Mouse (Mus musculus) gastrocnemius, postnatal 10 days (tissue): ENCODE measurements at regions not wholly inside any gene's neighbourhood (a gene's known extent, or its start where the extent isn't known, plus 50 kb on each side); places are given as distances from the start of the nearest gene placed in this dataset.
"Not testable (repeated sequence)": the region's sequence is repeated elsewhere in the genome, so short reads cannot be mapped to it uniquely, and the experiment has no call there.

Experiments used
- DNase-seq: peaks from one replicate; pipeline ENCODE4 v3.0.0; 2021; ENCODE audit warnings: mixed read lengths

DNA sequence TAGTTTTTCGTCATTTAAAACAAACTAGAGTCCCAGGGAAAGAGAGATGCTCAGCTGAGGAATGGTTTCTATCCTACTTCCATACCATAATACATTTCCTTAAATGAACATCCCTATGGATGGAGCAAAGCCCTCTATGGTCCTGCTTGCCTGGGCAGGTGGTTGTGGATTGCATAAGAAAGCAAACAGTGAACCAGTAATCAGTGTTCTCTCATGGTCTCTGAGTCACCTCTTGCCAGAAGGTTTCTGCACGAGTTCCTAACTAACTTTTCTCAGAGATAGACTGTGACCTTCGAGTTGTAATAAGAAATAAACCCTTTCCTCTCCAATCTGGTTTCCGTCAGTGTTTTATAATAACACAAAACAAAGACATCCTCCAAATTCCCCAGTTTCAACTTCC, 62.9 kb upstream of the Bet1 start:
- no peak for DNase-seq

DNA sequence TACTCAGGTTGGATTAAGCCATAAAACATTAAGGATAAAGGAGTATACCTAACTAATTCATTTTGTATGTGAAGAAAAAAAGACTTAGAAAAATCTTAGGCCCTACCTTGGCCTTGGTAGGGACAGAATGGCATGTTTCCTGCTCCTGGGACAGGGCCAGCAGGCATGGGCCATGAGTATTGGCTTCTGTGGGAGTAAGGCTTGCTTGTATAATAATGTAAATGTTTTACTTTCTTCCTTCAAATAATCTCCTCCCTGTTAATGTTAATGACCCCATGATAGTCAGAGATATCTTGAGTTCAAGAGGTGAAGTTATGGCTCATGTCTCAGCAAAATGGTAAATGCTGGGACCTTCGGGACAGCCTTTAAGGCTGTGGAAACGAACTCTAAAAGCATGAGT, 71.5 kb upstream of the Bet1 start:
- no peak for DNase-seq

DNA sequence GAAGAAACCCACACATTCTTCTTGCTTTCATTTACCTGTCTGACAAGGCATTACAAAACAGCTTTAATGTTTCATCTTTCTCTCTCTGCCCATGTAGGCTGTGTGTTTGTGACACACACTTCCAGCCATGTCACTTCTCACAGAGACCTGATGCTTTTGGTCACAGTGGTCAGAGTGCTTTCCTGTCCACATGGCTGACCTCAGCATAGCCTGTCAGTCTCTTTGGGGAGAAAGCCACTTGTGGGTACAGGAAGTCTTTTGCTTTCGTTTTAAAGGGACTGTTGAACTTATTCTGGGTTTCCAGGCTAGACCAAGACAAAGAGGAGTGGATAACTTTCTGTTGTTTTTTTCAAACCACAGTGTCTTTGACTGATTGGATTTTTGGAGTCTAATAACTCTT, 77.0 kb upstream of the Bet1 start:
- DNase-seq, result no peak

DNA sequence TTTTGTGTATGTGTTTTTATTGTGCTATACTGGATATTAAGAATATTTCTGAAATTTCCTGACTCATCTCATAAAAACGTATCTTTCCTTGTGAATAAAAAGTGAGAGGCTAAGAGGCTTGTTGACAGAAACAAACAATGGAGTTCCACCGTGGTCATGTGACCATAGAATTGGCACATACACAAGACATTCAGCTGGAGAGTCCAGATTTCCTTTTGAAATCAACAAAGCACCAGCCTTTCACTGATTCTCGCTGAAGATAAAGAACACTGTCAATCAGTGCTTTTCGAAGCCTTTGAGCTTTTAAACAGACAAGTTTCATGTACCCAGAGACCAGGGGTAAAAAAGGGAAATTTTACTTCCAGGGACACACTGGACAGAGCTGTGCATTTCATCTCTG, 80.3 kb upstream of the Bet1 start:
- no peak for DNase-seq

DNA sequence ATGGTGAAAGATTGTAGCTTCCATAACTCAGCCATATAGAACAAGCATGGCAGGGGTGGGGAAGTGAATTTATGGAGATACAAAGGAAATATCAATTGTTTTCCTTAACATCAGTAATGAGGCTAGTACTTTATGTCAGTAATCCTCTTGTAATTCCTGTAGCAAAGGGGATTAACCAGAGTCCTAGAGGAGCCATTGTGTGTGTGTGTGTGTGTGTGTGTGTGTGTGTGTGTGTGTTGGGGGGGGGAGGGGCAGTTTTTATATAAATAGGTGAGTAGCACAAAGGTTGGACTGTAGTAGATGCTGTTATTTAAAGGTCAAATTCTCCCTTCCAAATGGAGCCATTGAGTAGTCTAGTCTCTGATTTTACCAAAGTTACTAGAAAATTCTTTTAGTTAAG, 81.0 kb upstream of the Bet1 start:
- no peak for DNase-seq

DNA sequence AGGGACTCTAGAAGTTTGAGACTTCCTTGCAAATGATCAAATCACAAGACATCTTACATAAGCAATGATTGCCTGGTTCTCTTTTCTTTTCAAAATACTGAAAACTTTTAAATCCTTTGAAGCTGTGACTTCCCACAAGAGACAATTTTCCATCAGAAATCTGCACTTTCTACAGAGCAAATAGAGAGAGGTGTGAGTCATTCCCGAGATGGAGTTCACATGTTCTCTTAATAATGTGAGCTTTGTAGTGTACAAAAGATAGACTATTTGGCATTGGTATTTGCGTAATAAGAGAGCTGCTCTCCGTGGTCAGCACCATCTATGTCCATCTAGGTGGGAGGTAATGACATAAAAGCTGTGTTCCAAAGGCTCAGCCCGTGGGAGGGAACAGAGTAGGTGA, 84.8 kb upstream of the Bet1 start:
- no peak for DNase-seq

DNA sequence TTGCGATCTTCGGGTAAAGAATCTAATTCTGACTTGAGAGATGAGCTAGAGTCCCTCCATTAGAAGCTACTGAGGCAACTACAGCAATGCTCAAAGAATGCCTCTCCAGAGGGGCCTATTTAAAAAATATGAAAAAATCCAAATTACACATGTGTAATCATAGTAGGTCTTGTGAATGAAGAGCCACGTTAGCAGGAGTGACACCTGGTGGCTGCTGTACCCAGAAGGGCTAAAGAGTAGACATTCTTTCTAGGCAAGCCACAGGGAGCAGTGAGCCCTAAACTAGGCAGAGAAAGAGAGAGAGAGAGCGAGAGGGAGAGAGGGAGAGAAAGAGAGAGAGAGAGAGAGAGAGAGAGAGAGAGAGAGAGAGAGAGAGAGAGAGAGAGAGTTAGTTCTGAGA, 100.9 kb upstream of the Bet1 start:
- no peak for DNase-seq

DNA sequence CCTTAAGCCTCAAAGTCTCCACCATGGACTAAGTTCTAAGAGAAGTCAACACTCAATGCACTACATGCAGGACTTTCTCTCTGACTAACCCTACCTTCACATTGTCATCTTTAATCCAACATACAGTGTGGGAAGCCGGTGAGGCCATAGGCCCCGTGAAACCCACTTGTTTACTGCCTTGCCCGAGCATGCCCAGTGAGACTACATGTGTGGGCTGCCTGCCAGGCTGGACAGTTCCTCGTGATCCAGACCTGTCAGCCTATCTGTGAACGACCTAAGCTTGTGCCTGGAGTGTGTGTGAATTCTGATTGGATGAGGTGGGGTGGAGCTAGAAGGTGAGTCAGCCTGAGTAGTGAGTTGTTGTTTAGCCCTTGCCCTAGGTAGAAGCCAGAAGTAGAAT, 104.2 kb upstream of the Bet1 start:
- not testable (repeated sequence) for DNase-seq

DNA sequence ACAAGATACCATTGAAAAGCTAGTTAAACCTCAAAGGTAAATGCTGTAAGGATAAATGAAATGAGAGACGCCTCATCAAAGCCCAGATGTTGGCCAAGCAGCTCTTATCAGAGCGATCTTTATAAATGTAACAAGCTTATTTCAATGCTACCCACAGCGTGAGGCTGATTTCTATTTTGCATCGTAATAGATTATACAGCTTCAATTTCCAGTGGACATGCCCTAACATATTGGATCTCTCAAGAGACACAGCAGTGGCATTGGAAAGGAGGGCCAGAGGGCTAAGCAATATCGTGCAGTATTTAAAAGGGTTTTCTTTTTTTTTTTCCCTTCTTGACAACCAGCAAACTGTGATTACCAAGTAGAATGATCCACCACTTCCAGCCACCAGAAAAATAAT, 106.5 kb upstream of the Bet1 start:
- DNase-seq, result no peak

DNA sequence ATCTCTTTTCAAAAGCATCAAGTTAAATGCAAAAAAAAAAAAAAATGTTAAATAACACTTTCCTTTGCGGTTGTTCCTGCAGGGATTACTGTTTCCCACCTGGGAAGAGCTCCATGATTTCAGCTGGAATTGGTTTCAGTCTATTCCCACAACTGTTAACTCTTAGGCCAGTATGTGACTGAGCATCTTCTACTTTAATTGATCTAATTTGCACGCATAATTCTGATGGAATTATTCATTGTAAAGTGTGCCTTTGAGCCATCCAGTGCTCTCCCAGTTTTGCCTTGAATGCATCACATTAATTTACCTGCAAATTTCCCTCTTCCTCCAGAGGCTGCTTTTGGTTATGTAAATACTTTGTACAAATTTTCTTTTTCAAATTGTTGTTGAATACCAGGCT, 114.4 kb upstream of the Bet1 start:
- no peak for DNase-seq

DNA sequence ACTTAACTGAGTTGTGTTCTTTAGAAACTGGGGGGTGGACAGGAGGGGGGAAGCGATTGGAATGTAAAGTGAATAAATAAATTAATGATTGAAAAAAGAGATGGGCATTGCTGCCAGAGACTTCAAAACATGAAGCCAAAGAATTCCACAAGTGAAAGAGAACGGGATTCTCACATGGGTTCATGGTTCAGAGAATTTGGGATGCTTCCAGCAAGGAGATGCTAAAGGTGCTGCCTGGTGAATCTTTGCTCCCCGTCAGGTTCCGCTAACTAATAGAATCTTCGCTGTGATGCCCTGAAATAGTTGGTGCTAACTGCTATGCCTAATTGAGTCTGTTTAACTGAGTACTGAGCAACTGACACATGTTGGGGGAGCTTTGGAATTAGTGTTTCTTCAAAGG, 118.9 kb upstream of the Bet1 start:
- no peak for DNase-seq

DNA sequence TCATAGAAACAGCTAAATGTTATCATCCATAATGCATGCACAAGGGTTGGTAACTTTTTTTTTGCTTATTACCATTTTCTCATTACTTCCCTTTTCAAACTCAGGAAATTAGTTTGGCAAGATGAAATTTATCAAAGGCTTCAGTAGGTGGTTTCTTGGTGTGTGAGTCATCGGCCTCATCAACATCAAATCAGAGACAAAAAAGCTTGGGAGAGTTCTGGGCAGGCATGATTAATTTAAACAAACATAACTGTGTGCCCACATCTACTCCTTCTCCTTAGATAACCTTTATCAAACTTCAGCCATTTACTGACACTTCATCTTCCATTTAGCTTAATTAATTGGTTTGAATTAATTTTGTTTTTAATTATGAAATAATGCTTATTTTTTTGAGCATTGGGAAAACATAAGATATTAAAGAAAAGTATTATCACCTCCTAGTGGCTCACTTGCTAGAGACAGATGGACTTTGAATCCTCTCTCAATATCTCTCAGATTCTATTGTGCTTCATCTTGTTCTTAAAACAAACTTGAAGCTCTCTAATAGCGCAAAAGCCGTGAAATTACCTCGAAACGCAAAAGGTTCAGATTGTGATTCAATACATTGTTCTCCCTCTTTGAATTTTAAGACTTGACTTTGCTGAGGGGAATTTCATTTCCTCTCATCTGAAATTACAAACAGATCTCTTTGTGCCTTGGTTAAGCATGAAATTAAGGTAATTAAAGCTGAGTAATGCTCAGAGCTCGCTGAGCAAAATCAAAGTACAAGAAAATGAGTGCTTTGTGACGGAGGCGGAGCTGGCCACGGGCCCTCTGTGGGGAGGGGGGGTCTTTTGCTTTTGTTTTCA, 158.7 kb upstream of the Bet1 start:
- DNase-seq, result no peak

DNA sequence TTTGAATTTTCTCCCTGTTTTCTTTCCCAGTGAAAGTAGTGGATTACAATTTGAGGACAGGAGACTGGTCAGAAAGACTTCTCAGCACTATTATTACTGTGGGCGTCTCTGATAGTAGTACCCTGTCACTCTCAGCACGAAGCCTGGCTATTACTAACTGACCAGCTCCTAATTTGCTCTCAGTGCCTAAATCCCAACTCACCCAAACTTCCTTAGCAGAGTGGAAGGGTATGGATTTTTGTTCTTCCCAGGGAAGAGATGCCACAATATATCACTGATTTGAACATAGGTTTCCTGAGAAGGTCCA, 159.3 kb upstream of the Bet1 start:
- no peak for DNase-seq

DNA sequence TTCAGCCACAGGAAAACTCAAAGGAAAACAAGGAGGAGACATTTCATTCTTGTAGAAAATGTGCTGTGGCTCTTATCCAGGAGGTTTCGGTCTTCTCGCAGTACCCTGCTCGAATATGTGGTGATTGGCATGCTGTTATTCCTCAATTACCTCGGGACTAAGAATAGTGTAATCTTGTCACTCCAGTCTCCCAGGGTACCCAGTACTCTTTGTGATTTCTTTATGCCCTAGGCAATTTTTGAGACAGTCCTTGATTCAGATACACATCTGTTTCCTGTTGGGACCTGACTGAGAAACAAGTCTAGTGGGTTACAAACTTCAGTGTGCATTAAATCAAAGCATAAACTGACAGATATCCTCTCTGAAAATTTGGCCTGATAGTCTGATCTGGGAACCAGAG, 189.8 kb upstream of the Bet1 start:
- no peak for DNase-seq

DNA sequence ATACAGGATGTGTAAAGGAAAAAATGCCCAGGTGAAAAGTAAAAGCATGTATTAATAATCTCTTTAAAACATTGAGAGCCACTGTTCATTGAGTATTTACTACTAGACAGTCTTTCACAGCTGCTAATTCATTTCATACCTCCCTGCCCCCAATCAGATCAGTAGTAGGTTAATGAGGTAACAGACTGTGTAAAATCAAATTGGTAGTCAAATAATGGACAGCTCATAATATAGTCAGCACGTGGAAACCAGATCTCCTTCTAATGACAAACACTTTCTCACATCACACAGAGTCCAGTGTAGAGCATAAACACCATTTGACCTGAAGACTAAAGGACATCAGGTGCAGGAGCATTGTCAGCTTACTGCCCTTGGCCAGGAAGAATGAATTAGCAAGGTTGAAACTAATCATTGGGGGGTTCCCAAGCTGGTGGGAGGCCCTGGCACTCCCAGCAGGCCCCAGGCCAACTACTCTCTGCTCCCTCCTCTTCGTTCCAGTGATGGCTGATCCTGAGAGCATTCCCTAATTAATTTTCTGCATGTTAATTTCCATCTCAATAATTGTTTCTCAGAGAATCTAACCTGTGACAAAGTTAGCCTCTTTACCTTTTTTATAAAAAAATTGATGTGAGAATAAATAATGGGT, 190.6 kb upstream of the Bet1 start:
- DNase-seq, result no peak

DNA sequence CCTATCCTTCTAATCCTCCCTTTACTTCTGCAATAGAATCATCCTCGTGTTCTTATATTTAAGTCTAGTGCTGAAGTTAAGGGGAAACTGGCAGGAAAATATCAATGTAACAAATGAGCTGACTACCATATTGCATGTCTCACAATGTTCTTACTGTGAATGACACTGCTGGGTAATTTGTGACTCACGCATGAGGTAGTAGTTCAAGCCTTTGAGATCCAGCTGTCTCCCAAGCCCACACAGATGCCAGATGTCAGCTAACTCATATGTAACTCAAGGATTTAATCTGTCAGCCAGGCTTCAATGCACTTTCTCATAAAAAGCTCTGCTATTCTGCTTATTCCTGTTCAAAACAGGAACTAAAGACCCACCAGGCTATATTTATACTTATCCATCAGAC, 204.6 kb upstream of the Bet1 start:
- DNase-seq, result no peak

DNA sequence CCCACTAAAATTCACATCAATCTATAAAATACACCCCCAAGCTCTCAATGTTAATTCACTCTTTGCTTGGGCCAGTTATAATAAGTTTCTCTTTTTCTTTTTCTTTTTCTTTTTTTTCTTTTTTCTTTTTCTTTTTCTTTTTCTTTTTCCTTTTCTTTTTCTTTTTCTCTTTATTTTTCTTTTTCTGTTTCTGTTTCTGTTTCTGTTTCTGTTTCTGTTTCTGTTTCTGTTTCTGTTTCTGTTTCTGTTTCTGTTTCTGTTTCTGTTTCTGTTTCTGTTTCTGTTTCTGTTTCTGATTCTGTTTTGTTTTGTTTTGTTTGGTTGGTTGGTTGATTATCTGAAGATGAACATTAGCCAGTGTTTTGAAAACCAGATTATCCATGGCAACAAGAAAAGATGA, 201.2 kb upstream of the Col1a2 start:
- DNase-seq, result not testable (repeated sequence)

DNA sequence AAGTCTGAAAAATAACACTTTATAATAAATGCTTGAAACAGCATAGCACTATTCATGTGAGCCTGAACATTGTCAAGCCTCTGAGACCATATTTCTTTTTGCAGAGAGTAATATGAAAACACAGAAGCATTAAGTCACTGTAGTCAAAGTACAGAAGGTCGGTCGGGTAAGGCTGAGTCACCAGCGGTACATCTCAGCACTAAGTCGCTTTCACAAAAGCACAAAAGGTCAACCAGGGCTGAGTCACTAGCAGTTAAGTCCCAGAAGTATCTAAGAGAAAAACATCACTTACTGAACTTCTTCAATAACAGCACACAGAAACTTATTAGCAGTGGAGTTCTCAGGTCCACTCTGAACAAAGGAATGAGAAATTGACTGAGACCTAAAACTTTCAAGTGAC, 154.7 kb upstream of the Col1a2 start:
- no peak for DNase-seq

DNA sequence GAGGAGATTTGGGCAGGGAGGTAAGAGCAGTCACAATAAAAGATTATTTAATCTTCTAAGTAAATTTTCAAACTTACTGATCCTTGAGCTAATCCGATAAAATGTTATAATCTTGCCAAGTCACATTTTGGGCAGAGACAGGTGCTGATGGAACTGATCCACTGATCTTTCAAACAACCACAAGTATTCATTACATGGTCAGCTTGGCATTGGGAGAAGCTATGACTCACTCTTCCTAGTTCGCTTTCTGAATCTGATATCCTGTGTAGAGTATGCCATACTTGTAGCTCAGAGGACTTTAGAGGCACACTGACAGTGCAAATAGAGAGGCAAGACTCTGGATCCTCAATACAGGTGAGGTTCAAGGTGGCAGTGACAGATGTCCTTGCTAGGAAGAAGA, 142.4 kb upstream of the Col1a2 start:
- DNase-seq, result no peak

DNA sequence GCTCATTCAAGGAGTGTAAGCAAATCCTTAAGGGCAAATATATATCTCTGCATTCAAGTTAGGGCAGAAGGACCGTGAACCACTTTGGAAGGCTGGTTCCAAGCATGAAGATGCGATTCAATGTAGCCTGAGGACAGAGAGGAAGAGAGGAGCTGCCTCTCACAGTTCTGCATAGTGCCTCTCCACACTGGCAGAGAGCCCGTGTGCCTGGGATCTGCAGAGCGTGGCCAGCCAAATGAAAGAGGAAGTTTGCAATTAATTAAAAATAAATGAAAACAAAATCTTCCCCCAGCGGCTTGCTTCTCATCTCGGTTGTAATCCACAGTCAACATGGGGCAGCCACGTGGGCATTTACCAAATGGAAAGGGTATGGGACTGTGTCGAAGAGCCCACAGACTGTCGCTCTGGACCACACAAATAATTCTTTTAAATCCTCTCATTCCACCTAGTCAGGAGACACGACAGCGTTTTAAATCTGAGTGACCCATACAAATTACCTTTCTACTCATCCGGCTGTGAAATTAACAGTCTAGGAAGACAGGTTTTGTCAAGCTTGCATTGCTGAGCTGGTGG, 129.1 kb upstream of the Col1a2 start:
- DNase-seq, result no peak

DNA sequence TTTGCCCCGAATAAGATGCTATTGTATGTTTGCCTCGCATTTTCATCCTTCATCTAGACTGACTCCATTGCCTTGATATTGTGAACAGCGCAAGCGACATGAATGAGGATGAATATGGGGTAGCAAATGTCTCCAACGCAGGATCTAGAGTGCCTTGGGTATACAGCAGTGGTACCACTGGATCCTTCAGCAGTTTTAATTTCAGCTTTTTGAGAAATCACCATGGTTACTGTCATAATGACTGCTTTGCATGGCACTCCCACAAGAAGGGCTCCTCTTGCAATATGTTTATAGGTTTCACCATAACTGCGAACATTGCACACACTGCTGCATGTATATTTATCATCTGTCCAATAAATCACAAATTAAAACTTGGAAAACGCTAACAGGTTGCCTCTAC, 107.8 kb upstream of the Col1a2 start:
- no peak for DNase-seq

DNA sequence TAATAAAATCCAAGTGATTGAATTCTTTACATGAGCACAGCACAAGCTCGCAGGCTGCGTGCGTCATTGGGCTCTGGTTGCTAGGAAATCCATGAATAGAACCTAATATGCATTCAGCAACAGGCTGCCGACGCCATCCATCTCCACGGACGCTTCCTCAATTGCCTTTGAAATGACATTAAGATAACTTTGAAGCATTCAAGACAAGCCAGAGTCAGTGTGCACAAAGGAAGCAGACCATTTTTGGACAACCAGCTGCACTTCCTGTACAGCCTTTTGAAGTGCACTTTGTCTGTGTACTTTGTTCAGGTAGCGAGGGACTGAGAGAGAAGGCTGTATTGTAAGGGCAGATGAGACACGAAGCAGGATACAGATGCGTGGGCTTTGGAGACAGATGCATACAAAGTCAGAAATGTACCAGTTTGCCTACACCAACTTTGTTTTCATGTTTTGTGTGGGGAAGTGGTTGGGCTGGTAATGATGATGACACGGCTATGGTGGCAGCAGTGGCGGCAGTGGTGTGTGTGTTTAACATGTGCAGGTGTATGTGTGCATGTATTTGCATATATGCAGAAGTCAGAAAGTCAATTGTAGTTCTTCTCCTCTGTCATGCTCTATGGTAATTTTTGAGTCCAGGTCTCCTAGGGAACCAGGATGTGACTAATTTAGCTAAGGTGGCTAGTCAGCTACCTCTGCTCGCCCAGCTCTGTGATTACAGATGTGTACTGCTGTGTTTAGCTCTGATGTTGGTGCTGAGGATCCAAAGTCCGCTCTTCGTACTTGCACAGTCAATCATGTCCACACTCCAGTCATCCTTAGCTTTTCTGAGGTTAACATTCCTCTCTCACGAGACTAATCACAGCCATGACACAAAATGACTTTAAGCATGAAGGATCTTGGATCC, 106.7 kb upstream of the Col1a2 start:
- no peak for DNase-seq

DNA sequence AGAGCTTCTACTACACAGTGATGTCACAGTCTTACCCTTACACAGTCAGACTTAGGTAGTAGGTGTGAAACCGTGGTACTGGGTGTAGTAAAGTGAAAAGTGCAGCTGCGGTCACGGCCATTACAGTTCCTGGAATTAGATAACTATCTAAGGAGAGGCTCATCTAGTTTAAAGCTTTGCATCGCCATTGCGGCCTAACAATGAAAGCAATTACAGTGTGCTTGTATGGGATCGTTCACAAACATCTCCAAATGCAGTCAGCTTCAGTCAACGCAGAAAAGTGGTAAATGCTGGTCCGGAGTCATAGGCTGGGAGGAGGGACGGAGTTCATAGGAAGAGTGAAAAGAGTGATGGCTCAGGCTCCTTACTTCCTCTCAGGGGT, 106.0 kb upstream of the Col1a2 start:
- no peak for DNase-seq
